Mouse (Mus musculus) gastrocnemius, adult 8-10 months (tissue): ENCODE measurements around the gene Gm9639. TPM values are rescaled to one million over a fixed set of nuclear protein-coding genes. Genes with fewer than 3 reads are reported as not detected.
"Not testable (repeated sequence)": the region's sequence is repeated elsewhere in the genome, so short reads cannot be mapped to it uniquely, and the experiment has no call there.

ENCODE experiments used
- DNase-seq, 2 experiments: peaks; one replicate each; pipeline ENCODE4 v3.0.0; 2022; ENCODE audit warnings: low spot score in 2 of 2
- total RNA-seq, 4 experiments: library from RNA; stranded (reverse); gene quantifications; 2 replicates each; pipeline ENCODE4 v1.2.4; 2022

Gm9639 gene
- not detected for total RNA-seq

DNA sequence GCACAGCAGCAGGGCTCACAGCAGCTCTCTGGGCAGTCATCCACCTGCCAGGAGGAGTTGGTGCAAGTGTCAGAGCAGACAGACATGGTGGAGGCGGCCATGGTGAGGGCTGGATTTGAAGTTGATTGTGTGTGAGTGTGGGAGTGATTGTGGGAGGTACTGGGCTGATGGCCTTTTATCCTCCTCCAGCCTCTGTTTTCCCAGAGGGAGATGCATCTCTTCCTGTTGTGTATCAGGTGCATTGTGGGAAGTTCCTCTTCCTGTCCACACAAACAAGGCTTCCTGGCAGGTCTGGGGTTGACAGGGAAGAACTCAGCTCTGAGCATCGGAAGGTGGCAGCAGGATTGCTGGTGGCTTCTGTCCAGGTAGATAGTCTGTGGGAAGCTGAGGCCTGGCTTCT lies at the start of gene Gm9639:
Gene Gm9639 (minus strand): TSS at position 101 of the 400 bp plus-strand sequence.
- no peak for DNase-seq

DNA sequence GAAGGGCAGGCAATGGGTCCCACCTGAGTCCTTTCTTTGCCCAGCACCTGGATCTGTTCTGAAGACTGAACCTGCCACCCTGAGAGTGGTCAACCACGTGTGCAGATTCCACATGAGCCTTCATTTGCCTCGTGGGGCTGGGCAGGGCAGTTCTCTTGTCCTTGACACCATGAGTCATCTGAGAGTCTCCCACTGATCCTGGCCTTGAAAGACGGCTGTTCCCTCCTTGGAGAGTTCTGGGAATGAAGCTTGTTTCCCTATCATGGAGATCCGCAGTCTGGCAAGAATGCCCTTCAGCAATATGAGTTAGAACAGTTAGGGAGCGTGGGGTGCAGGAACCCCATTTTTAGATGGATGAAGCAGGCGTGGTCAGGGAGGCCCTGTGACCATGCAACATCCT lies 44.1 kb upstream of the Gm9639 start:
- no peak for DNase-seq

DNA sequence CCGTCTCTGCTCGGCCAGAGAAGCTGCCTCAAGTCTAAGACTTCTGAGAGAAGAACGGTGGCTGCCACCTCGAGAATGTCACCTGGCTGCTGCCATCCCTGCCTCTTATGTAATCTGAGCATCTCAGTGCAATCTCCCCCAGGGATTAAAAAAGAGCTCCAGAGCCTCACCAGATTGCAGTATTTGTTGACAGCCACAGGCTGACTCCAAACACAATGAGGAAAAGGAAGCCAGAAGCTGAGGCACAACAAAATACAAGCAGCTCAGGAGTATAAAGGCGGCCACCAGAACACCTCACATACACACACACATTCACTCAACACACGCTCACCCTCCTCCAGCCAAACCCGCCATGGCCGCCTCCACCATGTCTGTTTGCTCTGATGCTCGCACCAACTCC lies 40.8 kb upstream of the Gm9639 start, which contains the start of gene Krtap10-10:
Gene Krtap10-10 (plus strand): TSS at position 301 of the 400 bp plus-strand sequence.
- no peak for DNase-seq

DNA sequence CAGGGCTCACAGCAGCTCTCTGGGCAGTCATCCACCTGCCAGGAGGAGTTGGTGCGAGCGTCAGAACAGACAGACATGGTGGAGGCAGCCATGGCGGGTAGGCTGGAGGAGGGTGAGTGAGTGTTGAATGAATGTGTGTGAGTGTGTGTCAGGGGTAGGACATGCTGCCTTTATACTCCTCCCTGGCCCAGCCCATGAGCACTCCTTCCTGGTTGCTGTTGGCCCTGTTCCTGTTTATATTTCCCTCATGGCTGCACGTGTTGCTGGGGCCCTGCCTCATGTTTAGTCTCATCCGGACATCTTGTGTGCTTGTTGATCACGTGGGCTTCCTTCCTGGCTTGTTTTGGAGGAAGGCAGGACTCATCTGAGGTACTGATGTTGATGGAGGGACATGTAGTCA lies 32.1 kb upstream of the Gm9639 start, which contains the start of gene Krtap10-4:
Gene Krtap10-4 (minus strand): TSS at position 145 of the 400 bp plus-strand sequence.
- DNase-seq: no peak

DNA sequence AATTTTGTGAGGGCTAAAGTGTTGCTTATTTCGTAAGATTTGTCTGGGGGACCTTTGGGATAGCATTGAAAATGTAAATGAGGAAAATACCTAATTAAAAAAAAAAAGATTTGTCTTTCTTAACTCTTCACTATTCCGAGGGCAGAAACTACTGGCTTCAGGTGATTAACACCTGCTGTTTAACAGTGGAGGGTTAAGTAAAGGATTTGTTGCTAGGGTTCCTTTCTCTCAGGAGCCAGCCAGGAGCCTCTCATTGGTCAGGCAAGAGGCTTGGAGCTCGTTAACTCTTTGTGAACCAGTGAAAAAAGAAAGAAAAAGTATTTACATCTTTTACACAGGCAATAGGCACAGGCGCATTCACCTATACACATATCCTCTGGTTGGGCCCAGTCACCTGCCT lies 24.3 kb upstream of the Gm9639 start:
- no peak for DNase-seq

- no peak for DNase-seq
Measured at GRCm38 (mm10) chr10:77818523-77818922, 23.6 kb upstream of the Gm9639 start.

GRCm38 (mm10) chr10:77815514-77815913 lies 20.6 kb upstream of the Gm9639 start:
- DNase-seq: no peak

DNA sequence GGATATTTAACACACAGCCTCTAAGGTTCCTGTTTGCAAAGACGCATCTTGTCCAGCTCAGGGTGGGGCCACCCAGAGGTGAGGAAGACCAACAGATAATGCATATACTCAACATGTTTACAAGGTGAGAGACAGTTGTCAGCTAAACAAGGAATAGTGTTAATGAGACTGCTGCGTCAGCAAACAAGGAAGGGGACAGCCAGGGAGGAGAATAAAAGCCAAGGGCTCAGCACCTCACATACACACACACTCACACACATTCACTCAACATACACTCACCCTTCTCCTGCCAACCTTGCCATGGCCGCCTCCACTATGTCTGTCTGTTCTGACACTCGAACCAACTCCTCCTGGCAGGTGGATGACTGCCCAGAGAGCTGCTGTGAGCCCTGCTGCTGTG lies 19.5 kb upstream of the Gm9639 start, which contains the start of gene Gm2696:
Gene Gm2696 (plus strand): TSS at position 301 of the 400 bp plus-strand sequence.
- no peak for DNase-seq

GRCm38 (mm10) chr10:77811743-77812142 lies 16.9 kb upstream of the Gm9639 start, which contains the start of gene Gm9507:
Gene Gm9507 (minus strand): TSS chr10:77811843.
- DNase-seq: no peak

- DNase-seq: no peak
Measured at GRCm38 (mm10) chr10:77804095-77804494, 9.2 kb upstream of the Gm9639 start.

- no peak for DNase-seq
Measured at GRCm38 (mm10) chr10:77798921-77799508, 4.1 kb upstream of the Gm9639 start, which contains the start of gene Gm19668. Gene Gm19668 (minus strand): TSS chr10:77799133.

DNA sequence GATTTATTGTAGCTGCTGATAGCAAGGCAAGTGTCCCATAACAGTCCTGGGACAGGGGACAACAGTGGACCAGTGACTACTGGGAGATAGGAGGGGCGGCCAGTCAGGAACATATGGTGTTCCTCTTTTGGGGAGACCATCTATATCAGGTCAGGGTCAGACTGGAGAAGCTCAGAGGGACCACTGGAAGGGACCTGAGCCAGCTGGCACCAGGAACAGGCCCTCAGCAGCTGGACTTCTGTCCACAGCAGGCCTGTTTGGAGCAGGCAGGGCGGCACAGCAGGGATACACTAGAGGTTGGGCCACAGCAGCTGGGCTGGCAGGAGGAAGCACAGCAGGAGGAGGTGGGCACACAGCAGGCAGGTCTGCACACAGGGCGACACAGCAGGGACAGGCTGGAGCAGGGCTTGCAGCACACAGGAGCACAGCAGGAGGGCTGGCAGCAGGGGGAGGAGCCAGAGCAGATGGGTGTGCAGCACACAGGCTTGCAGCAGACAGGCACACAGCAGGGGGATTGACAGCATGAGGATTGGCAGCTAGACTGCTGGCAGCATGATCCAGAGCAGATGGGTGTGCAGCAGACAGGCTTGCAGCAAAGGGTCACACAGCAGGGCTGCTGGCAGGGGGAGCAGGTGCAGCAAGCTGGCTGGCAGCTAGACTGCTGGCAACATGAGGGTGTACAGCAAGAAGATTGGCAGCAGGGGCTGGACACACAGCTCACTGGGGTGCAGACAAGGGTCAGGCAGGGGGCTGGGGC lies 3.5 kb upstream of the Gm9639 start:
- not testable (repeated sequence) for DNase-seq

DNA sequence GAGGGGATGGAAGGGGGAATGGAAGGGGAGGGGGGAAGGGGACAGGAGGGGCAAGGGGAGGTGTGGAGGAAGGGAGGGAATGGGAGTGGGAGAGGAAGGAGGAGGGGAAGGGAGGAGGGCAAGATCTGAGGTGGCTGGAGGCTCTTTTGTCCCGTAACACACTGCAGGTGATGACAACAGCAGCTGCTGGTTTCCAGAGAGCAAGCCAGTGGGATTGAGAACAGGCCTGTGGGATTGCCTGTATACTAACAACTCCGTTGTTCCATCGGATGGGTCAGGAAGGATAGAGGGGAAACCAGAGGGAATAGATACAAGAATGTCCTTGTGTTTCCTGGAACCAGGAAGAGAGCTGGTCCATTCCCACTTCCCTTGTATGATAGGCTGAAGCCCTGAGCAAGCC lies 2.8 kb upstream of the Gm9639 start:
- DNase-seq: no peak

DNA sequence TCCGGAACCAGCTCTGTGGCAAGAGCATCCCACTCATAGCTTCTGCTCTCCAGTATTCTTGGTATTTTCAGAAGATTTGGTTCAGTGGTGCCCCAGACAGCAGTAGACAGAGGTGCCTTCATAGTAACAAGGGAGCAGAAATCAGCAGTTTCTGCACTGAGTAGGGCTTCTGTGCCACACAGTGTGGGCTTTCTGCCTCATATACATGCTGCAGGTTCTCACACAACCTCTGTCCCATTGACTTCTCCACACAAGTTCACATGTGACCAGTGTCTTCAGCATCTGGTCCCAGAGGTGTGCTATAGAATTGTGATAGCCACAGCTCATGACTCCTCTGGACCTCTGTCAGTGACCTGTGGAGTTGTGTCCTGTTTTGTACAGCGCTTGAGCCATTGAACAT lies 6.3 kb downstream of the Gm9639 start:
- no peak for DNase-seq

GRCm38 (mm10) chr10:77787876-77788275 lies 7.0 kb downstream of the Gm9639 start, which contains the start of gene Gm7137:
Gene Gm7137 (minus strand): TSS chr10:77788200.
- not testable (repeated sequence) for DNase-seq

DNA sequence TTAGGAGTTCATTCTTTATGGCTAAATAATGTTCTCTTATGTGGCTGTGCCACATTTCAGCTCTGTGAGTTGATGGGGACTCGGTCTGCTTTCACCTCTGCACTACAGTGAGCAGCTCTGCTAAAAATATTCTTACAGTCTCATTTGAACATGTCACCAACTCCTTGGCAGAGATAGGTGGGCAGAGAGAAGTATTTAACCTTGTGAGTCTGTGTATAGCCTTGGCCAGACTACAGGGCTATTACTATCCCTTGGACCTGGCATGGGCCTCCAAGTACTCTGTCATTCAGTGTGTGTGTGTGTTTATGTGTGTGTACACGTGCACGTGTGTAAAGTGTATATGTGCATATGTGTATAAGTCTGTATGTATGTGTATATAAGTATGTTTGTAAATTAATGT lies 11.5 kb downstream of the Gm9639 start:
- not testable (repeated sequence) for DNase-seq

GRCm38 (mm10) chr10:77782442-77782841 lies 12.4 kb downstream of the Gm9639 start, which contains the start of gene Gm3250:
Gene Gm3250 (minus strand): TSS chr10:77782542.
- not testable (repeated sequence) for DNase-seq

GRCm38 (mm10) chr10:77776844-77777243 lies 18.0 kb downstream of the Gm9639 start, which contains the start of gene Gm7138:
Gene Gm7138 (minus strand): TSS chr10:77776944.
- not testable (repeated sequence) for DNase-seq

DNA sequence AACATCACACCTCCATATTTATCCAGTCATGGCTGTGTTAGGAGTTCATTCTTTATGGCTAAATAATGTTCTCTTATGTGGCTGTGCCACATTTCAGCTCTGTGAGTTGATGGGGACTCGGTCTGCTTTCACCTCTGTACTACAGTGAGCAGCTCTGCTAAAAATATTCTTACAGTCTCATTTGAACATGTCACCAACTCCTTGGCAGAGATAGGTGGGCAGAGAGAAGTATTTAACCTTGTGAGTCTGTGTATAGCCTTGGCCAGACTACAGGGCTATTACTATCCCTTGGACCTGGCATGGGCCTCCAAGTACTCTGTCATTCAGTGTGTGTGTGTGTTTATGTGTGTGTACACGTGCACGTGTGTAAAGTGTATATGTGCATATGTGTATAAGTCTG lies 22.7 kb downstream of the Gm9639 start:
- not testable (repeated sequence) for DNase-seq

- not testable (repeated sequence) for DNase-seq
Measured at GRCm38 (mm10) chr10:77771225-77771624, 23.7 kb downstream of the Gm9639 start, which contains the start of gene Gm3238. Gene Gm3238 (minus strand): TSS chr10:77771325.

DNA sequence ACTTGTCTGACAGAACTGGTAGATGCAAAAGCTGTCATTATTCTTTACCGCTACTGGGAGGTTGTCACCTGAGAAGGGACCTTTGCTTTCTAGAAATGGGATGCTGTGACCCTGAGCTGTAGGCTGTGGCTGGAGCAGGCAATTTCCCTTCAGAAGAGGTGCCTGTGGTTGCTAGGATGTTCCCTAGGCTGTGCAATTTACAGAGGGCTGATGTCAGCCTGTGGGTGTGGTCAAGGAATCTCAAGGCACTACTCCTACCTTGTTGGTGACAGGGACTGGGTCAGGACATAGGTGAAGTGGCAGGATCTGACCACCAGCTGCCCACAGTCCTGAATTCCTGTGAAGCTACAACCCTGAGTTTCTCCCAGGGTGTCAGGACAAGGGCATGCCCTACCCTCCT lies 25.1 kb downstream of the Gm9639 start:
- no peak for DNase-seq

- DNase-seq: not testable (repeated sequence)
Measured at GRCm38 (mm10) chr10:77759582-77759981, 35.3 kb downstream of the Gm9639 start, which contains the start of gene Gm3233. Gene Gm3233 (minus strand): TSS chr10:77759682.
